Comparison of ENCODE assay signal across 22 mouse cellular contexts in genomic region chr6:22668190-22668975, GRCm38 (mm10).
A peak's percentile ranks its signal among the peaks of the same experiment; 100 is the strongest.
DNase-seq lines count a peak whose midpoint lies in the region; ATAC-seq lines count a peak whose summit lies in the region.
"Had no signal": no experiment of that assay in that cellular context is flagged by ENCODE, and none has a peak within 500 bp of the region (broad histone marks: within the 10 kb centered on the region; RNA-seq: fewer than 3 reads in every experiment).

No protein-coding gene starts in this region.

- H3K36me3 ChIP-seq in hindbrain, embryonic 14.5 days (replicated peaks; ENCODE audit: control insufficient read depth, insufficient read depth) = no peaks in the 10 kb centered on the region
- no peaks in the 10 kb centered on the region for H3K36me3 ChIP-seq in neural tube, embryonic 14.5 days (ENCODE audit: control insufficient read depth, insufficient read depth, low read length)
- no peaks in the 10 kb centered on the region for H3K36me3 ChIP-seq in intestine, embryonic 16.5 days (ENCODE audit: control insufficient read depth, insufficient read depth, low read length)
- H3K36me3 ChIP-seq: forebrain, embryonic 15.5 days; heart, embryonic 10.5 days; intestine, embryonic 15.5 days; limb, embryonic 10.5 days; liver, embryonic 15.5 days; lung, embryonic 15.5 days; stomach, embryonic 15.5 days had no signal

- H3K9ac ChIP-seq in hindbrain, embryonic 14.5 days = no peak overlapping the region
- no peak overlapping the region for H3K9ac ChIP-seq in neural tube, embryonic 14.5 days (replicated peaks; ENCODE audit: low read depth, low read length)
- H3K9ac ChIP-seq in intestine, embryonic 16.5 days (ENCODE audit: low read depth, low read length) = no peak overlapping the region
- H3K9ac ChIP-seq: forebrain, embryonic 15.5 days; intestine, embryonic 15.5 days; liver, embryonic 15.5 days; lung, embryonic 15.5 days; stomach, embryonic 15.5 days had no signal

- H3K4me1 ChIP-seq in hindbrain, embryonic 14.5 days (replicated peaks; ENCODE audit: control insufficient read depth, insufficient read depth, low read length) = no peaks in the 10 kb centered on the region
- H3K4me1 ChIP-seq in neural tube, embryonic 14.5 days (ENCODE audit: control insufficient read depth, insufficient read depth, low read length) = no peaks in the 10 kb centered on the region
- H3K4me1 ChIP-seq in intestine, embryonic 16.5 days (ENCODE audit: control insufficient read depth, insufficient read depth, low read length) = no peaks in the 10 kb centered on the region
- H3K4me1 ChIP-seq: intestine, embryonic 15.5 days; limb, embryonic 10.5 days; liver, embryonic 15.5 days; lung, embryonic 15.5 days; stomach, embryonic 15.5 days had no signal

- H3K27ac ChIP-seq in hindbrain, embryonic 14.5 days = no peak overlapping the region
- no peak overlapping the region for H3K27ac ChIP-seq in neural tube, embryonic 14.5 days (ENCODE audit: low read depth, low read length)
- H3K27ac ChIP-seq in intestine, embryonic 16.5 days (ENCODE audit: low read length) = no peak overlapping the region
- H3K27ac ChIP-seq: forebrain, embryonic 15.5 days; heart, embryonic 10.5 days; intestine, embryonic 15.5 days; limb, embryonic 10.5 days; liver, embryonic 15.5 days; lung, embryonic 15.5 days; stomach, embryonic 15.5 days had no signal

- no peaks in the 10 kb centered on the region for H3K27me3 ChIP-seq in hindbrain, embryonic 14.5 days (ENCODE audit: control insufficient read depth, insufficient read depth, low read length)
- no peaks in the 10 kb centered on the region for H3K27me3 ChIP-seq in neural tube, embryonic 14.5 days (ENCODE audit: control insufficient read depth, insufficient read depth, low read length)
- H3K27me3 ChIP-seq in intestine, embryonic 16.5 days (replicated peaks; ENCODE audit: control insufficient read depth, insufficient read depth, low read length) = no peaks in the 10 kb centered on the region
- H3K27me3 ChIP-seq: forebrain, embryonic 15.5 days; intestine, embryonic 15.5 days; liver, embryonic 15.5 days; lung, embryonic 15.5 days; stomach, embryonic 15.5 days had no signal

- DNase-seq in adrenal gland, adult 2 months = peak; percentile 54
- peak; percentile 45 for DNase-seq in adrenal gland, postnatal 10 days
- no peak for DNase-seq in hindbrain, embryonic 14.5 days (ENCODE audit: low spot score)
- no peak for DNase-seq in cerebellum, postnatal 10 days
- DNase-seq in embryo, embryonic 10 days (ENCODE audit: low spot score) = no peak
- DNase-seq: cerebellum, adult 2 months; gastrocnemius, postnatal 10 days; kidney, postnatal 4 days; layer of hippocampus, adult 9-11 months; liver; lung, postnatal 4 days; right cerebral cortex, adult 18-20 months; thymus, postnatal 25 days had no signal

- no peak overlapping the region for H3K4me2 ChIP-seq in hindbrain, embryonic 14.5 days (replicated peaks)
- no peak overlapping the region for H3K4me2 ChIP-seq in neural tube, embryonic 14.5 days (ENCODE audit: low read depth, low read length)
- H3K4me2 ChIP-seq in intestine, embryonic 16.5 days (ENCODE audit: low read depth, low read length) = no peak overlapping the region
- H3K4me2 ChIP-seq: forebrain, embryonic 15.5 days; intestine, embryonic 15.5 days; liver, embryonic 15.5 days; lung, embryonic 15.5 days; stomach, embryonic 15.5 days had no signal

- 0 out of 2 replicates have a peak, but pooled peaks have one; percentile 17 for ATAC-seq in hindbrain, embryonic 14.5 days (ENCODE audit: low FRiP score)
- ATAC-seq in neural tube, embryonic 14.5 days (ENCODE audit: low read depth) = peak; percentile 68; the same call in 1 of the 2 replicates
- no peak for ATAC-seq in intestine, embryonic 16.5 days
- ATAC-seq: intestine, embryonic 15.5 days had no signal

- H3K4me3 ChIP-seq in hindbrain, embryonic 14.5 days (replicated peaks; ENCODE audit: low read length) = no peak overlapping the region
- H3K4me3 ChIP-seq in neural tube, embryonic 14.5 days (ENCODE audit: low read depth, low read length) = no peak overlapping the region
- no peak overlapping the region for H3K4me3 ChIP-seq in intestine, embryonic 16.5 days (ENCODE audit: low read length)
- H3K4me3 ChIP-seq: forebrain, embryonic 15.5 days; heart, embryonic 10.5 days; intestine, embryonic 15.5 days; limb, embryonic 10.5 days; liver, embryonic 15.5 days; lung, embryonic 15.5 days; stomach, embryonic 15.5 days had no signal

- no peaks in the 10 kb centered on the region for H3K9me3 ChIP-seq in hindbrain, embryonic 14.5 days (ENCODE audit: control insufficient read depth, low read length)
- no peaks in the 10 kb centered on the region for H3K9me3 ChIP-seq in neural tube, embryonic 14.5 days (ENCODE audit: control insufficient read depth, low read length)
- H3K9me3 ChIP-seq in intestine, embryonic 16.5 days (ENCODE audit: control insufficient read depth, low read length) = no peaks in the 10 kb centered on the region
- H3K9me3 ChIP-seq: forebrain, embryonic 15.5 days; heart, embryonic 10.5 days; intestine, embryonic 15.5 days; limb, embryonic 10.5 days; liver, embryonic 15.5 days; lung, embryonic 15.5 days; stomach, embryonic 15.5 days had no signal

- WGBS in hindbrain, embryonic 14.5 days = 73% methylated on average over 7 of the region's 7 CpGs
- WGBS in neural tube, embryonic 14.5 days = 67% methylated on average over 7 of the region's 7 CpGs
- WGBS in intestine, embryonic 16.5 days = 80% methylated on average over 7 of the region's 7 CpGs

Comparison
In these comparisons a context has a peak if more than half of its experiments do, and no peak if none do; other contexts are left out.
1. DNase-seq: peak in adrenal gland, adult 2 months (single experiment) and adrenal gland, postnatal 10 days (single experiment); none in hindbrain, embryonic 14.5 days (single experiment), cerebellum, postnatal 10 days (0 of 2) and embryo, embryonic 10 days (single experiment).